Mouse (Mus musculus): Measurements from ENCODE around the gene Cacna1d.

The Cacna1d gene

GRCm38 (mm10) chr14:30265728-30266127 lies 225.5 kb downstream of the Cacna1d start:
- no peak for DNase-seq (ENCODE audit: low spot score)

- no peak for DNase-seq (ENCODE audit: low spot score)
These were observed 229.5 kb downstream of the Cacna1d start for GRCm38 (mm10) chr14:30261561-30262251.

- DNase-seq (ENCODE audit: low spot score) = no peak
These were observed 233.6 kb downstream of the Cacna1d start for GRCm38 (mm10) chr14:30257626-30258025.

GRCm38 (mm10) chr14:30256486-30256885 lies 234.8 kb downstream of the Cacna1d start:
- no peak for DNase-seq (ENCODE audit: low spot score)

GRCm38 (mm10) chr14:30255701-30256400 lies 235.4 kb downstream of the Cacna1d start:
- peak; percentile 51 for DNase-seq (ENCODE audit: low spot score)

GRCm38 (mm10) chr14:30254776-30255175 lies 236.5 kb downstream of the Cacna1d start:
- DNase-seq (ENCODE audit: low spot score) = no peak

- DNase-seq (ENCODE audit: low spot score) = no peak
These were observed 238.4 kb downstream of the Cacna1d start for GRCm38 (mm10) chr14:30252824-30253223.

GRCm38 (mm10) chr14:30251351-30251750 lies 239.9 kb downstream of the Cacna1d start:
- no peak for DNase-seq (ENCODE audit: low spot score)

GRCm38 (mm10) chr14:30249591-30249990 lies 241.7 kb downstream of the Cacna1d start:
- no peak for DNase-seq (ENCODE audit: low spot score)

GRCm38 (mm10) chr14:30248811-30249210 lies 242.4 kb downstream of the Cacna1d start:
- DNase-seq (ENCODE audit: low spot score) = no peak

- no peak for DNase-seq (ENCODE audit: low spot score)
These were observed 243.1 kb downstream of the Cacna1d start for GRCm38 (mm10) chr14:30248121-30248520.

GRCm38 (mm10) chr14:30247606-30248005 lies 243.6 kb downstream of the Cacna1d start:
- no peak for DNase-seq (ENCODE audit: low spot score)

GRCm38 (mm10) chr14:30244776-30245175 lies 246.5 kb downstream of the Cacna1d start:
- DNase-seq (ENCODE audit: low spot score) = no peak

- no peak for DNase-seq (ENCODE audit: low spot score)
These were observed 248.4 kb downstream of the Cacna1d start for GRCm38 (mm10) chr14:30242818-30243205.

- DNase-seq (ENCODE audit: low spot score) = no peak
These were observed 249.0 kb downstream of the Cacna1d start for GRCm38 (mm10) chr14:30242166-30242817.

GRCm38 (mm10) chr14:30240916-30241515 lies 250.2 kb downstream of the Cacna1d start:
- DNase-seq (ENCODE audit: low spot score) = peak; percentile 48

- DNase-seq (ENCODE audit: low spot score) = peak; percentile 57
These were observed 252.4 kb downstream of the Cacna1d start for GRCm38 (mm10) chr14:30238807-30239206.

GRCm38 (mm10) chr14:30225161-30225560 lies 266.1 kb downstream of the Cacna1d start:
- DNase-seq (ENCODE audit: low spot score) = no peak

- DNase-seq (ENCODE audit: low spot score) = no peak
These were observed 269.2 kb downstream of the Cacna1d start for GRCm38 (mm10) chr14:30222101-30222500.

GRCm38 (mm10) chr14:30219851-30220250 lies 271.4 kb downstream of the Cacna1d start:
- DNase-seq (ENCODE audit: low spot score) = no peak

GRCm38 (mm10) chr14:30218114-30218513 lies 273.1 kb downstream of the Cacna1d start:
- no peak for DNase-seq (ENCODE audit: low spot score)

GRCm38 (mm10) chr14:30217124-30217523 lies 274.1 kb downstream of the Cacna1d start:
- no peak for DNase-seq (ENCODE audit: low spot score)

- no peak for DNase-seq (ENCODE audit: low spot score)
These were observed 283.1 kb downstream of the Cacna1d start for GRCm38 (mm10) chr14:30208156-30208555.

Data from retina, embryonic 14.5 days (tissue).